Mouse (Mus musculus) left cerebral cortex, postnatal 14 days (tissue): ENCODE data around the gene Son. TPM values are rescaled to one million over a fixed set of nuclear protein-coding genes. Genes with fewer than 3 reads are reported as not detected.
A peak's percentile ranks its signal among the peaks of the same experiment; 100 is the strongest.

Experiments used
- DNase-seq, 2 experiments: peaks; one replicate each; pipeline ENCODE4 v3.0.0; 2021 to 2022; ENCODE audit warnings: low spot score in 2 of 2, mixed read lengths in 1 of 2
- intact Hi-C: fragments of 180-260 bp; cut with DNase I; formaldehyde crosslinking; loops from one replicate; pipeline ENCODE4 v1.15.1; 2025
- total RNA-seq, 2 experiments: library from RNA; stranded (reverse); gene quantifications; 2 replicates each; pipeline ENCODE4 v1.2.3; 2021

Son gene
- total RNA-seq, 2 experiments from 2014 or later = 200 to 204 TPM

GRCm38 (mm10) chr16:91674500-91674899 lies 27.2 kb downstream of the Son start:
- no peak for DNase-seq
- intact Hi-C loops = no loop called here

- intact Hi-C loops = no loop called here
Measured at GRCm38 (mm10) chr16:91678147-91678911, 31.0 kb downstream of the Son start.

GRCm38 (mm10) chr16:91680656-91681055 lies 33.4 kb downstream of the Son start:
- no peak for DNase-seq
- intact Hi-C loops = no loop called here

More at GRCm38 (mm10) chr16:91678147-91678911, 31.0 kb downstream of the Son start:
- no peak for DNase-seq

GRCm38 (mm10) chr16:91685526-91685925 lies 38.2 kb downstream of the Son start:
- intact Hi-C loops = no loop called here
- no peak for DNase-seq

- DNase-seq = no peak
- intact Hi-C loops = no loop called here
Measured at GRCm38 (mm10) chr16:91686369-91686768, 39.1 kb downstream of the Son start.

GRCm38 (mm10) chr16:91688023-91688618 lies 40.8 kb downstream of the Son start:
- DNase-seq = no peak
- intact Hi-C loops = no loop called here

GRCm38 (mm10) chr16:91688619-91689334 lies 41.5 kb downstream of the Son start, which contains the start of gene Donson:
Donson (minus strand) TSS chr16:91688770.
- DNase-seq = peak; percentile 92 to 94
- intact Hi-C loops = no loop called here

- intact Hi-C loops = loop anchor here (5.0 kb wide), 1 partner anchor 228 kb away; no protein-coding TSS in a partner anchor
- no peak for DNase-seq
Measured at GRCm38 (mm10) chr16:91689791-91690190, 42.5 kb downstream of the Son start.

GRCm38 (mm10) chr16:91694455-91695084 lies 47.3 kb downstream of the Son start:
- DNase-seq = peak; percentile 69 to 80
- intact Hi-C loops = loop anchor here (5.0 kb wide), 1 partner anchor 223 kb away; no protein-coding TSS in a partner anchor

GRCm38 (mm10) chr16:91695108-91695755 lies 47.9 kb downstream of the Son start:
- intact Hi-C loops = no loop called here
- DNase-seq = no peak

GRCm38 (mm10) chr16:91698995-91699394 lies 51.7 kb downstream of the Son start:
- no peak for DNase-seq
- intact Hi-C loops = no loop called here

GRCm38 (mm10) chr16:91701908-91702307 lies 54.6 kb downstream of the Son start:
- DNase-seq = no peak

GRCm38 (mm10) chr16:91702771-91703188 lies 55.5 kb downstream of the Son start:
- intact Hi-C loops = no loop called here
- no peak for DNase-seq

More at GRCm38 (mm10) chr16:91701908-91702307, 54.6 kb downstream of the Son start:
- intact Hi-C loops = no loop called here

GRCm38 (mm10) chr16:91704603-91705340 lies 57.5 kb downstream of the Son start:
- peak; percentile 39 to 53 for DNase-seq
- intact Hi-C loops = no loop called here

GRCm38 (mm10) chr16:91710241-91710640 lies 62.9 kb downstream of the Son start:
- intact Hi-C loops = no loop called here
- DNase-seq = no peak

GRCm38 (mm10) chr16:91716927-91717349 lies 69.6 kb downstream of the Son start:
- no peak for DNase-seq
- intact Hi-C loops = no loop called here

GRCm38 (mm10) chr16:91717399-91717798 lies 70.1 kb downstream of the Son start:
- intact Hi-C loops = no loop called here
- DNase-seq = no peak

- intact Hi-C loops = no loop called here
- DNase-seq = peak; percentile 49 to 65
Measured at GRCm38 (mm10) chr16:91724247-91724646, 76.9 kb downstream of the Son start.
